Mouse (Mus musculus) midbrain, embryonic 11.5 days (tissue): ENCODE data around the gene Pogz. TPM values are rescaled to one million over a fixed set of nuclear protein-coding genes. Genes with fewer than 3 reads are reported as not detected.

Experiments used
- ATAC-seq: fragments of 200-750 bp; cut with Nextera tagmentation; 2 replicates; pipeline ENCODE4 v1.8.0; 2017; ENCODE audit warnings: moderate TSS enrichment, moderate library complexity; ENCODE audit not compliant: low FRiP score
- DNase-seq: peaks from one replicate; pipeline ENCODE4 v3.0.0; 2015; ENCODE audit warnings: low spot score; ENCODE audit errors: missing footprints
- H3K27ac ChIP-seq: fragments of 300-500 bp; sonication (generic); 2 replicates; pipeline ENCODE4 v1.5.1; 2014; ENCODE audit warnings: low read depth, low read length
- H3K27me3 ChIP-seq: fragments of 300-500 bp; sonication (generic); 2 replicates; pipeline ENCODE4 v1.6.1; 2014; ENCODE audit warnings: mild to moderate bottlenecking, low read length, moderate library complexity, mixed read lengths; ENCODE audit not compliant: control insufficient read depth, insufficient read depth
- H3K36me3 ChIP-seq: fragments of 300-500 bp; sonication (generic); 2 replicates; pipeline ENCODE4 v1.6.1; 2014; ENCODE audit warnings: mild to moderate bottlenecking, low read length, moderate library complexity, mixed read lengths; ENCODE audit not compliant: control insufficient read depth, insufficient read depth
- H3K4me1 ChIP-seq: fragments of 300-500 bp; sonication (generic); 2 replicates; pipeline ENCODE4 v1.6.1; 2014; ENCODE audit warnings: low read length; ENCODE audit not compliant: control insufficient read depth, insufficient read depth
- H3K4me2 ChIP-seq: fragments of 300-500 bp; sonication (generic); 2 replicates; pipeline ENCODE4 v1.6.1; 2014; ENCODE audit warnings: mild to moderate bottlenecking, moderate library complexity
- H3K4me3 ChIP-seq: fragments of 300-500 bp; sonication (generic); 2 replicates; pipeline ENCODE4 v1.5.1; 2014; ENCODE audit warnings: low read depth, low read length
- H3K9ac ChIP-seq: fragments of 300-500 bp; sonication (generic); 2 replicates; pipeline ENCODE4 v1.6.1; 2014; ENCODE audit warnings: low read length
- H3K9me3 ChIP-seq: fragments of 300-500 bp; sonication (generic); 2 replicates; pipeline ENCODE4 v1.6.1; 2016; ENCODE audit warnings: low read length; ENCODE audit not compliant: control insufficient read depth
- WGBS: fragments of 180-500 bp; shearing (Covaris S2); extraction: QIAGEN DNeasy Blood & Tissue Kit; methylation state at CpG from one replicate; pipeline ENCODE4 v1.1.7; 2014; 5-methylcytosine and 5-hydroxymethylcytosine counted together
- polyA plus RNA-seq: library from polyadenylated mRNA; unstranded; fragments of >200 nt; fragmentation: Nextera tagmentation; extraction: Ambion mirVana; gene quantifications from 2 replicates; pipeline ENCODE4 v1.2.1, GENCODE M21; 2014

Gene Pogz
- polyA plus RNA-seq, 1 experiment from 2014 or later = 24.2 TPM

DNA sequence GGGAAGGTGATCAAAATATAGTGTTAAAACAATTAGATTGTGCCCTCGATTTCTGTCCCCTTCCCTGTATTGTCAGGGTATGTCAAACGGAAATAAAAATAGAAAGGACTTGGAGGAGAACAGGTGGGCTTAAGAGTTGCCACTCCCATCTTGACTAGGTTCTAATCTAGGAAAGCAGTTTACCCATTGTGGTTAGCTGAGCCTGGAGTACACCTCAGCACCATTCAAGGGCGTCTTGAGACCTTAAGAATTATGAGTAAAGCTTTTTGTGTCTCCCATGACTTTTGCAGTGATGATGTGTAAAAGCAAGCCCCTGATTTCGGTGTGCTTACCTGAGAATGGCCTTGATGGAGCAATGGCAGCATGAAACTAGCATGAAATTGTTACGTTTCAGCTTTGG is 1.7 kb downstream of the Pogz start:
- peak overlapping the region; percentile 78 for H3K4me3 ChIP-seq
- no peaks in the 10 kb centered on the region for H3K27me3 ChIP-seq
- WGBS = 77% methylated on average over 5 of the region's 5 CpGs
- no peak for DNase-seq
- H3K27ac ChIP-seq = no peak overlapping the region
- peak overlapping the region; percentile 70 for H3K4me2 ChIP-seq
- no peak for ATAC-seq
- no peaks in the 10 kb centered on the region for H3K36me3 ChIP-seq
- peak overlapping the region; percentile 31; the same call in 1 of the 2 replicates for H3K9ac ChIP-seq
- peaks cover 9% of the 10 kb centered on the region for H3K4me1 ChIP-seq
- no peaks in the 10 kb centered on the region for H3K9me3 ChIP-seq

DNA sequence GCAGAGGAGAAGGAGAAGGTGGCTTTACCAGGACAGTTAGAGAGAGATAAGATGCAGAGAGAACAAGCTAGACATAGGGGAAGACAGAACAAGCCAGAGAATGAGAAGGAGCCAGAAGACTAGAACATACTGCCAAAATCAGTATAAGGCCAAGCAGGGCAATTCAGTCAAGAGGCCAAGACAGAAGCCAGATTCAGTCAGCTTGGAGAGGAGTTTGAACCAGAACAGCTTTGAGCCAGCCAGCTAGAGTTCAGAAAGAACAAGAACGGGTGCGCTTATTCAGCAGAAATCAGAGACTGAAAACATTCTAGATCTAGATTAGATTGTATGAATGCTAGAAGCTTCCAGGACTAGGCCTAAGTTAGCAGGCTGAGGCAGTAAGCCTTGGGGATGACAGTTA is 10.0 kb downstream of the Pogz start:
- ATAC-seq = no peak

DNA sequence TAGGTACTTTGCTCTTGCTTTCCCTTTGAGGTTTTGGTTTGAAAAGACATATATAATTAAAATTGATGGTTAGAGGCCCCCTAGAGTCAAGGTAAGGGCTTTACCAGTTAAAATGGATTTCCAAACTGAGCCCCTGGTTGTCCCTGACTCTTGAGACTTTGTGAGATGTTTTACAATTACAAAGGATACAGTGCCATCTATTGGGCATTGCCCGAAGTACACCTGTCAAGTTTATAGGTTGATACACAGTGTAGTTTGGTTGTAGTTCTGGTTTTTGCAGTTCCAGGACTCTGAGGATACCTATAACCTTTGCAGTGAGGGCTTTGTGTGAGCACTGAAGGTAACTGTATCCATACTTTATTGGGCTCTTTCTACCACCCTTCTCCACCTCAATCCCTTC is 12.0 kb downstream of the Pogz start:
- DNase-seq (peak; percentile 94), ATAC-seq (no peak)
- 22% methylated on average over 1 of the region's 1 CpGs for WGBS
- Histone ChIP-seq H3K36me3 (peaks cover 1% of the 10 kb centered on the region; the same call in 1 of the 2 replicates), H3K27ac (no peak overlapping the region), H3K9me3 (no peaks in the 10 kb centered on the region), H3K27me3 (no peaks in the 10 kb centered on the region), H3K4me3 (no peak overlapping the region), H3K4me1 (no peaks in the 10 kb centered on the region), H3K4me2 (no peak overlapping the region), H3K9ac (no peak overlapping the region)

More for the DNA sequence above, 10.0 kb downstream of the Pogz start:
- WGBS = 95% methylated on average over 2 of the region's 2 CpGs
- no peak overlapping the region for H3K4me2 ChIP-seq
- no peaks in the 10 kb centered on the region for H3K36me3 ChIP-seq
- H3K27me3 ChIP-seq = no peaks in the 10 kb centered on the region
- no peaks in the 10 kb centered on the region for H3K4me1 ChIP-seq
- no peaks in the 10 kb centered on the region for H3K9me3 ChIP-seq
- no peak overlapping the region for H3K9ac ChIP-seq
- DNase-seq = no peak
- no peak overlapping the region for H3K4me3 ChIP-seq
- no peak overlapping the region for H3K27ac ChIP-seq

DNA sequence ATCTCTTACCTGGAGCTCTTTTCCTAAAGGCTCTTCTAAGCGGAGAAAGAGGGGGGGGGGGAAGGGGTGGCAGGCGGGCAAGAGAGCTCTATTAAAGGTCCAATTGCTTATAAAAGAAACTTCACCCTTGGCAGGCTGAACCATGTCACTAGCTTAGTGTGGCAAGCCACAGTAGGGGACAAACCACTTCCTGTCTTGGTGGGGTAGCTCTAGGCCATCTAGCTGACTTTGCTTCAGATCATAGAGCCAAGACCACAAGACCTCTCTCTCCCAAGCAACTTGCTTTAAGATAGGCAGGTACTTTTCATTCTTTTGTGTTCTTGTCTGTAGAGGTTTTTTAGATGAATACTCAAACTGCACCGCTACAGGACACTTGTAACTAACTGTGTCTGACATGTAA is 14.4 kb downstream of the Pogz start:
- no peak for DNase-seq

DNA sequence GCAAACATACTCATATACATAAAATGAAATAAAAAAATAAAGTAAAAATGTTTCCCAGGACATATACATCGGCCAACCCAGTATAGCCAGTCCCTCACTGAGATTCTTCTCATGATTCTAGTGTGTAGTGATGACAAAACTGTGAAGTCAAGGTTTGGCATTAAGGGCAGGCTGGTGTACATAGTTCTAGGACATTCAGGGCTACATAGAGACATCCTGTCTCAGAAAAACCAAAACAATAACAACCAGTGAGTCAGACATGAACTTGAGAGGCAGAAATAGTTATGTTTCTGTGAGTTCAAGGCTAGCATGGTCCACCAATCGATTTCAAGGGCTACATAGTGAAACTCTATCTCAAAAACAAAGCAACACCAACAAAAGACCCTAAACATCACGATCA is 14.8 kb downstream of the Pogz start:
- Histone ChIP-seq H3K36me3 (peaks cover 10% of the 10 kb centered on the region), H3K4me2 (no peak overlapping the region), H3K4me1 (no peaks in the 10 kb centered on the region), H3K9me3 (no peaks in the 10 kb centered on the region), H3K27ac (no peak overlapping the region), H3K9ac (no peak overlapping the region), H3K27me3 (no peaks in the 10 kb centered on the region), H3K4me3 (no peak overlapping the region)
- DNase-seq = no peak
- no peak for ATAC-seq
- 91% methylated on average over 3 of the region's 3 CpGs for WGBS

More for the DNA sequence above, 14.4 kb downstream of the Pogz start:
- no peaks in the 10 kb centered on the region for H3K27me3 ChIP-seq
- H3K9me3 ChIP-seq = no peaks in the 10 kb centered on the region
- H3K36me3 ChIP-seq = peaks cover 10% of the 10 kb centered on the region
- no peak overlapping the region for H3K4me3 ChIP-seq
- H3K4me1 ChIP-seq = no peaks in the 10 kb centered on the region
- H3K4me2 ChIP-seq = no peak overlapping the region
- no peak overlapping the region for H3K9ac ChIP-seq
- no peak for ATAC-seq
- 76% methylated on average over 3 of the region's 3 CpGs for WGBS
- no peak overlapping the region for H3K27ac ChIP-seq

DNA sequence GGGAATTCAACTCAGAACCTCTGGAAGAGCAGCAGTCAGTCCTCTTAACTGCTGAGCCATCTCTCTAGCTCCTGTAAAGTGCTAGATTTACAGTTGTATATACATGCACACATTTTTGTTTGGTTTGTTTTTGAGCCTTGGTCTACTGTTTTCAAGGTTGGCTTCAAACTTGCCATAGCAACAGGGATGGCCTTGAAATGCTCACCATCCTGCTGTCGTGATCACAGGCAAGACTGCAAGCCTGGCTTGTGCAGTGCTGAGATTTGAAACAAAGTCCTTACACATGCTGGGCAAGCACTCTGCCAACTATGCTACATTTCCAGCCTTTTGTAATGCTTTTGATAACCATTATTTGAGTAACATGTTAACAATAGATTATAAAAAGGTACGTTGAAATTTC is 22.1 kb downstream of the Pogz start:
- Histone ChIP-seq H3K4me2 (no peak overlapping the region), H3K4me3 (no peak overlapping the region), H3K9ac (no peak overlapping the region), H3K27me3 (no peaks in the 10 kb centered on the region), H3K27ac (no peak overlapping the region), H3K4me1 (no peaks in the 10 kb centered on the region), H3K36me3 (peaks cover 26% of the 10 kb centered on the region), H3K9me3 (no peaks in the 10 kb centered on the region)
- DNase-seq = no peak
- ATAC-seq = no peak
- WGBS = 91% methylated on average over 2 of the region's 2 CpGs

DNA sequence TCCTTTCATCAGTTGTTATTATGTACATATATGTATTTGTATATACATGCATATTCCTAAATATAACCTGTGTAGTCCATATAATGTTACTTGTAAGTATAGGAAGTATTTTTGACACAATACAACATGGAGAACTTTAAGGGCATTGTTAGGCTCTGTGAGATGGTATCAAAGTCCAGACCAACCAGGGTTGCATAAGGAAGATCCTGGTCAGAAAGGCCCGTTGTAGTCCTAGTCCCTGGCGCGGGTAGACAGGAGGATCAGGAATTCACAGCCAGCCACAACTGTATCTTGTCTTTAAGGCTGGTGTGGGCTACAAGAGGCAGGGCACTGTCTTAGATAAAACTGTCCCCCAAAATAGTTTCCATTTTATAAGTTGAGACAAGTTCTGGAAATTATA is 31.6 kb downstream of the Pogz start:
- peaks cover 32% of the 10 kb centered on the region for H3K36me3 ChIP-seq
- no peaks in the 10 kb centered on the region for H3K27me3 ChIP-seq
- 92% methylated on average over 3 of the region's 3 CpGs for WGBS
- no peak overlapping the region for H3K9ac ChIP-seq
- no peak for ATAC-seq
- no peak overlapping the region for H3K4me3 ChIP-seq
- H3K27ac ChIP-seq = no peak overlapping the region
- no peak overlapping the region for H3K4me2 ChIP-seq
- no peaks in the 10 kb centered on the region for H3K4me1 ChIP-seq
- H3K9me3 ChIP-seq = no peaks in the 10 kb centered on the region
- DNase-seq = no peak

DNA sequence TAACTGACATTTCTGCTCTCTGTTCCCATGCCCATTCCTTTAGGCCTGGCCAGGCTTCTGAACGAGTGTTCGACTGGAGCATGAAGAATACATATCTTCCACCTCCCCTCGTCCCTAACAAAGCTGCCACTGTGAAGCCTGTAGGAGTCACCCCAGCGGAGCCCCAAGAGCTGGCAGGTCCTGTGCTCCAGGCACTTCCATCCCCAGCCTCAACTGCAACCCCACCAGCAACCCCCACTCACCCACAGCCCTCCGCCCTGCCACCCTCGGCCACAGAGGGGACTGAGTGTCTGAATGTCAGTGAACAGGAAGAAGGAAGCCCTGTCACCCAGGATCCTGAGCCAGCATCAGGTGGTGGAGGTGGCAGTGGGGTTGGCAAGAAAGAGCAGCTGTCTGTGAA is 41.3 kb downstream of the Pogz start:
- no peak overlapping the region for H3K4me2 ChIP-seq
- no peaks in the 10 kb centered on the region for H3K9me3 ChIP-seq

DNA sequence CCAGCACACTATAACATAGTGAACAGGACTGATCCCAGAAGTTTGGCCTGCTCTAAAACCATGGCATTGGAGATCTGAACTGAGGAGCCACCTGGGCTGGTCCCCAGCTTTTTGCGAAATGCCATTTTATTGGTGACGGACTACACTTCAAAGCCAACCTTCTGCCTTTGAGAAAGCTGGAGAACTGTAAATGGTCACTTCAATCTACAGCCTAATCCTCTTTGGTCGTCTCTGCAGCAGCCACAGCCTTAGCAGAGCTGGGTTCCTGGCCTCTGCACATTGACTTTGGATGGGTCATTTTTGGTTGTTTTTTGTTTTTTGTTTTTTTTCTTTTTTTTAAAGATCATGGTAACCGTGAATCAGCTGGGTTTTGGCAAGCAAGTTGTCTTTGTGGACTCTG is 44.5 kb downstream of the Pogz start:
- no peaks in the 10 kb centered on the region for H3K9me3 ChIP-seq
- H3K4me2 ChIP-seq = no peak overlapping the region
- ATAC-seq (no peak), DNase-seq (no peak)
- H3K9ac ChIP-seq = no peak overlapping the region
- no peak overlapping the region for H3K27ac ChIP-seq
- H3K4me1 ChIP-seq = peaks cover 5% of the 10 kb centered on the region
- peaks cover 23% of the 10 kb centered on the region for H3K36me3 ChIP-seq
- H3K27me3 ChIP-seq = no peaks in the 10 kb centered on the region
- no peak overlapping the region for H3K4me3 ChIP-seq
- WGBS = 71% methylated on average over 4 of the region's 4 CpGs

More for the DNA sequence above, 41.3 kb downstream of the Pogz start:
- no peak overlapping the region for H3K4me3 ChIP-seq
- H3K27ac ChIP-seq = no peak overlapping the region
- DNase-seq = no peak
- no peaks in the 10 kb centered on the region for H3K27me3 ChIP-seq
- ATAC-seq = no peak
- no peak overlapping the region for H3K9ac ChIP-seq
- H3K36me3 ChIP-seq = peaks cover 42% of the 10 kb centered on the region
- no peaks in the 10 kb centered on the region for H3K4me1 ChIP-seq
- WGBS = 92% methylated on average over 6 of the region's 6 CpGs

DNA sequence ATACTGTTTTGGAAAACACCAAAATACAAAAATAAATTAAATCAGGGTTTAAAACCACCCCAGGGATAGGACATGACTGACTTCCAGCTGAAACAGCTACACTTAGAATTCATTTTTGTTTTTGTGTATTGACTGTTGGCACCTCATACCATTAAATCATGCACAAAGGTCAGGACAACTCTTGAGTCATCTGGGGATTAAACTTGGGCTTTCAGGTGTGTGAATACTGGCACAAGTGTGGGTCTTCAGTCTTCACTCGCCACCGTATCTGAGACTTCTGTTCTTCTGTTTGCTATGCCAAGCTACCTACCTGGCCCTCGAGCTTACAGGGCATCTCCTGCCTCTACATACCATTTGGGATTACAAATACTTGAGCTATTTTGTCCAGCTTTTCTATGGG is 45.2 kb downstream of the Pogz start:
- H3K36me3 ChIP-seq = peaks cover 23% of the 10 kb centered on the region
- no peak overlapping the region for H3K4me2 ChIP-seq
- WGBS = 89% methylated on average over 3 of the region's 3 CpGs
- peaks cover 5% of the 10 kb centered on the region for H3K4me1 ChIP-seq
- DNase-seq (no peak), ATAC-seq (no peak)
- H3K27ac ChIP-seq = no peak overlapping the region
- no peaks in the 10 kb centered on the region for H3K9me3 ChIP-seq
- no peak overlapping the region for H3K4me3 ChIP-seq
- H3K27me3 ChIP-seq = no peaks in the 10 kb centered on the region
- no peak overlapping the region for H3K9ac ChIP-seq
